Mouse (Mus musculus) thymus, adult 2 months (tissue): ENCODE measurements around the gene Slc13a2. TPM values are rescaled to one million over a fixed set of nuclear protein-coding genes. Genes with fewer than 3 reads are reported as not detected.

Source experiments
- DNase-seq: peaks from one replicate; pipeline ENCODE4 v3.0.0; 2021
- H3K27ac ChIP-seq: fragments of 200-500 bp; 2 replicates; pipeline ENCODE4 v1.5.1; 2012; ENCODE audit warnings: low read length, control low read depth; ENCODE audit not compliant: control insufficient read depth, insufficient read depth
- H3K27me3 ChIP-seq: fragments of 200-500 bp; 2 replicates; pipeline ENCODE4 v1.6.1; 2012; ENCODE audit warnings: mild to moderate bottlenecking, low read length, moderate library complexity, mixed read lengths; ENCODE audit not compliant: control insufficient read depth, insufficient read depth
- H3K36me3 ChIP-seq: fragments of 200-500 bp; 2 replicates; pipeline ENCODE4 v1.6.1; 2012; ENCODE audit warnings: mild to moderate bottlenecking, low read length, moderate library complexity; ENCODE audit not compliant: control insufficient read depth, insufficient read depth
- H3K4me1 ChIP-seq: fragments of 200-500 bp; replicated peaks from 2 replicates; pipeline ENCODE4 v1.6.1; 2012; ENCODE audit warnings: low read length; ENCODE audit not compliant: control insufficient read depth, insufficient read depth
- H3K4me3 ChIP-seq: fragments of 200-500 bp; 2 replicates; pipeline ENCODE4 v1.5.1; 2012; ENCODE audit warnings: mild to moderate bottlenecking, low read length, control low read depth, moderate library complexity; ENCODE audit not compliant: control insufficient read depth, insufficient read depth
- CTCF ChIP-seq: fragments of 200-500 bp; IDR thresholded peaks from 2 replicates; pipeline ENCODE4 v1.5.1; 2012; ENCODE audit warnings: mild to moderate bottlenecking, control low read depth, low read length, moderate library complexity, borderline replicate concordance; ENCODE audit not compliant: control insufficient read depth, poor library complexity, insufficient read depth; ENCODE audit errors: extremely low read depth
- POLR2A ChIP-seq: fragments of 200-500 bp; IDR thresholded peaks from 2 replicates; pipeline ENCODE4 v1.6.1; 2012; ENCODE audit warnings: mild to moderate bottlenecking, low read length, control low read depth, moderate library complexity; ENCODE audit not compliant: control insufficient read depth, poor library complexity, insufficient read depth; ENCODE audit errors: extremely low read depth
- WGBS: fragments of 180-500 bp; shearing (Covaris S2); methylation state at CpG from one replicate; pipeline ENCODE4 v1.1.7; 2018; 5-methylcytosine and 5-hydroxymethylcytosine counted together
- polyA plus RNA-seq: library from polyadenylated mRNA; depleted of rRNA; stranded (reverse); fragments of >200 nt; gene quantifications from 2 replicates; pipeline ENCODE4 v1.2.3, GENCODE M21; 2012

Gene Slc13a2
- polyA plus RNA-seq, 1 experiment, result 0.61 TPM

DNA sequence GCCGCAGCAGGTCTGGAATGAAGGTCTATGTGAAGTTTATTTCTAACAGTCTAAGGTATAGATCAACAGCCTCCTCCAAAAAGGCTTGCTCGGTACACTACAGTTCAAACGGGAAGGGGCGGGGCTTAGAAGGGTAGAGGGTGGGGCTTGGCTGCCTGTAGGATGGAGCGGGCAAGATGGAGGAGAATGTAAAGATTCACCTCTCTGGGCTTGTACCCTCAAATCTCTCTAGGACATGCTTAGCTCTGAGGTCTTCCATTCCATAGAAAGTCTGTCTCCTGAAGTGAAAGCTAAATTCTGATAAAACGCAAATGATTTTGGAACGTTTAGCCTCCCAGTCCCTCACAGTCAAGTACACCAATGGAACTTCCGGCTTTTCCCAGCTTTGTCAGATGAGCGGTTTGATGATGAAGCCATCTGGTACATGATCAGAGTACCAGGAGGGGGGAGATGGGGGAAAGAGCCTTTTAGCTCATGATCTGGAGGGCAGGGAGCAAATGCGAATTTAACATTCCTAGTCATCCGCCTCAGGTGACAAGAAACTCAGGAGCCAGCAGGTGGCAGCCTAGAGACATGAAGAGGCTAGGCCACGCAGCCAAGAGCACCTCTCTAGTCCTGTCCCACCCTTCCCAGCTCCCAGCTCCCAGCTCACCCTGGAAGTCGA is 61.8 kb downstream of the Slc13a2 start:
- 10% methylated on average over 13 of the region's 13 CpGs for WGBS
- Histone ChIP-seq H3K4me3 (peak overlapping the region; percentile 29), H3K36me3 (no peaks in the 10 kb centered on the region), H3K4me1 (no peaks in the 10 kb centered on the region), H3K27ac (no peak overlapping the region), H3K27me3 (no peaks in the 10 kb centered on the region)
- DNase-seq, result peak; percentile 78
- no peak for TF ChIP-seq POLR2A
- TF ChIP-seq CTCF, result peak; percentile 69; the same call in 1 of the 2 replicates

DNA sequence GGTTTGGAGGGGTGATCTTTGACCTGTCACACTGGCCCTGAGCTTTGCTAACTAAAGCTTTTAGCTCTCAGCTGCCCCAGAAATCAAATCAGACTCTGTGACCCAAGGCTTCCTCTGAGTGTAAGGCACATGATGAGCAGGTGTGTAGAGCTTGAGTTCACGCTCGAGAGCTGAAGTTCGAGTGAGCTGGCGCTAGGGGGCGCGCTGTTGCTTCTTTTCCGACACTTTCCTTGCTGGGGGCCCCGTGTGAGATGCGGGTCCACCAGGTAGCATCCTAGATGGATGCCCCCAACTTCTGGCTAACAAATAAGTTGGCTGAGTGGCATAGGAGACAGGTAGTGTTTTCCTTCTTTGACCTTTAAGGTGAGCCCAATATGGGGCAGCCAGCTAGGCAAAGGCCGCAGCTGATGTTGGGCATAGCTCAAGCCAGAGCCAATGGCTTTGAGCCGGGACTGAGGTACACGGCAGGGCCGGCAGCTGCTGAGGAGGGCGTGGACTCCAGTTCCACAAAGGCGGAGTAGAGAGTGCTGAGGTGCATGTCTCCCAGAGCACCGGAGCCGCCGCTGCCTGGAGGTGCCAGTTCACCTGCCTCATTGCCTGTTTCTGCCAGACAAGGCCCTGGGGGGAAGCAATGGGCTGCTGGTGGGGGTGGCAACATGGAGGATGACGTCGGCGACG is 63.5 kb downstream of the Slc13a2 start:
- TF ChIP-seq CTCF (peak; percentile 82), POLR2A (no peak)
- H3K27ac ChIP-seq, result no peak overlapping the region
- peak; percentile 51 for DNase-seq
- no peaks in the 10 kb centered on the region for H3K36me3 ChIP-seq
- no peaks in the 10 kb centered on the region for H3K27me3 ChIP-seq
- no peaks in the 10 kb centered on the region; the same call in 1 of the 2 replicates for H3K4me1 ChIP-seq
- WGBS, result 54% methylated on average over 22 of the region's 22 CpGs
- no peak overlapping the region for H3K4me3 ChIP-seq

DNA sequence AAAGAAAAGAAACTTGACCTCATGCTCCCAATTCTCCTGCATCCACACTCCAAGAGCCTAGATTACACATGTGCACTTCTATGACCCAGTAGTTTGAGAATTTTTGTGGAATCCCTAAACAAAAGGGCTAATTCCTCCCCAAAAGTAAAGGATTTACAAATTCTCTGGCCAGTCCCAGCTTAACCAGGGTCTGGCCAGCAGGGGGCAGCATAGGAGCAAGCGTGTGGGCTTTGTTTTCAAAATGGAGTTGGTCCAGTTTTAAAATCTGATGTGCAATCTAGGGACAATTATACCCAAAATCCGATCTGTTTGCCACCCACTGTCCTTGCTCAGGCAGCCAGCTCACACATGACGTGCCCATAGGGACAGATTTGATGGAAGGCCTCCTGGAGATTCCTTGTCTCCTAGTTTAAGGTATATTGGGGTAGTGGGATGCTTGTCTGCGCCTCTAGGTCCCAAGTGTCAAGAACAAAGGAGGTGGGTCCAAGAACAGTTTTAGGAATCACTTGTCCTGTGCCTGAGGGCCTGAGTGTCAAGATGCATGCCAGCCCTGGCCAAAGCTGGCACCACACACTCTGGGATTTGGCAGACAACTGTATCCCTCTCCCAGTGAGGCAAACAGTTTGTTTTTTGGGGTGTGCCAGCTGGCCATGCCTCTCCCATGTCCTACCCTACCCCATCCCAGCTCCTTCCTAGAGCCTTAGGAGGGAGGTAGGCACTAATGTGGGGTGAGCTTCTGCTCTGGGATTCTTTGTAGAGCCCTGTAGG is 66.4 kb downstream of the Slc13a2 start:
- Histone ChIP-seq H3K27ac (no peak overlapping the region), H3K4me3 (no peak overlapping the region), H3K36me3 (no peaks in the 10 kb centered on the region), H3K4me1 (no peaks in the 10 kb centered on the region; the same call in 1 of the 2 replicates), H3K27me3 (no peaks in the 10 kb centered on the region)
- no peak for TF ChIP-seq POLR2A
- TF ChIP-seq CTCF, result peak; percentile 48; the same call in 1 of the 2 replicates
- DNase-seq, result peak; percentile 62
- 46% methylated on average over 4 of the region's 4 CpGs for WGBS

DNA sequence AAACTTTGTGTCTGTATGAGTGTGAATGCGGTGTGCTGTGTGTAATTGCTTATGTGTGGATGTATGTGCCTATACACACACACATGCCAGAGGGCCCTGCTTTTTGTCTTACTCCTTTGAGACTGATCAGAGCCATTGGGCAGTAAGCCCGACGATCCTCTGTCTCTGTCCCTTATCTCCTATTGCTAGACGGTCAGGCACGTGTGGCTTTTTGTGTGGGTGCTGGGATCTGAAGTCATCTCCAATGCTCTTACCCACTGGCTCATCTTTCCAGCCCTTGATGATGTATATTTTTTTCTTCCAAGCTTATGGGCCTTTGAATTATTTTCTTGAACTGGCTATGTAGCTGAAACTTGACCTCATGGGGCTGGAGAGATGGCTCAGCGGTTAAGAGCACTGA is 67.1 kb downstream of the Slc13a2 start:
- Histone ChIP-seq H3K27ac (no peak overlapping the region), H3K27me3 (no peaks in the 10 kb centered on the region), H3K4me1 (no peaks in the 10 kb centered on the region; the same call in 1 of the 2 replicates), H3K36me3 (no peaks in the 10 kb centered on the region), H3K4me3 (no peak overlapping the region)
- 95% methylated on average over 6 of the region's 6 CpGs for WGBS
- DNase-seq, result no peak
- TF ChIP-seq CTCF (no peak), POLR2A (no peak)

DNA sequence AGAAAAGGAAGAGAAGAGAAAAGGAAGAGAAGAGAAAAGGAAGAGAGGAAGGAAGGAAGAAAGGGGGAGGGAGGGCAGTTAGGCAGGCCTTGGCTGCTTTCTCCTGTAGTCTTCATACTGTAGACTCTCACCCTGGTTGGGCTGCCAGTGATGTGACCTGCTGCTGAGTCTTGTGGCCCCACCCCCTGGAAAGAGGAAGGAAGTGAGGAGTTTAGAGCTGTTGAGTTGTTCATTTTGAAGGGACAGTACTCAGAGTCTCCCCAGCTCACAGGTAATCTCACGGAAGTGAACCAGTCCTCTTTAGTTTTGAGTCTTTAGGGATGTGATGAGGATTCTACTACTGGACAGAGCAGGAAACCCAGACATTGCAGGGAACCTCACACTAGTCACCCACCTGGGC is 68.9 kb downstream of the Slc13a2 start:
- TF ChIP-seq POLR2A, result no peak
- no peak for TF ChIP-seq CTCF
- WGBS, result 45% methylated on average over 1 of the region's 1 CpGs
- Histone ChIP-seq H3K27me3 (no peaks in the 10 kb centered on the region), H3K36me3 (no peaks in the 10 kb centered on the region), H3K4me3 (no peak overlapping the region), H3K27ac (no peak overlapping the region), H3K4me1 (no peaks in the 10 kb centered on the region; the same call in 1 of the 2 replicates)
- no peak for DNase-seq

DNA sequence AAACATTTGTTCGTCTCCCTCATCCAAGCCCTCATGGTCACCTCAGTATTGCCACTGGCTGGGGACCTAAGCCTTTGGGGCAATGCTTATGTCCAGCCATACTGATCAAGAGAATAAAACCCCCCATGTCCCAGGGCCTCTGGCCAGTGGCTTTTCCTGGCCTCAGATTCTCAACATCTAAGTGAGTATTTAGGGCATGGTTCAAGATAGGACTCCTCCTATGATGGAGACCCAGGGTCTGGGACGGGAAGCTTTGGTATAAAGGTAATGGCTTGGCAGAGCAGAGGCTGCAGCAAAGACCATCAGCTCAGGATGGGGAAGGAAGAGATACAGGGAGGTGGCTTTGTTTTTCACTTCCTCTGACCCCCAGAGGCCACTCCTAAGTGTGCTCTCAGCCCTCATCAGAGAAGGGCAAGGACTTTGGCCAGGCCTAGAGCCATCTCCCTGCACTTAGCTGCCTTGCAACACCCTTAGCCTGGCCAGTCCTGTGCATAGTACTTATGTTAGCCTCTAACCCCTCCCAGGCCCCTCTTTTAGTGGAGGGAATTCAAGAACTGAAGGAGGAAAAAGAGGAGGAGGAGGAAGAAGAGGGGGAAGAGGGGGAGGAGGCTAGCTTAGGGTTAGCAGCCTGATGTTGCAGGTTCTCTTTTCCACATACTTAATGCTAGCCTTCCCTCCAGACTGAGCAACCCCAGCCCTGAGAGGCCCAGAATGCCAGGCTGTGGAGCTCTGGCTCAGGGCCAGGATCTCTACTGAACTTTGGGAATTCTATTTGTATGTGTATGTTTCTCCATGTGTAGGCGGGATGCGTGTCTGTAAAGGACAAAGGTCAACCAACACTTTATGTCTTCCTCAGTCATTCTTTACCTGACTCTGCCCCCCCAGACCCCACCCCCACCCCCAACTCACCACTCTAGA is 72.3 kb downstream of the Slc13a2 start:
- no peaks in the 10 kb centered on the region for H3K27me3 ChIP-seq
- no peak overlapping the region for H3K4me3 ChIP-seq
- no peaks in the 10 kb centered on the region for H3K36me3 ChIP-seq
- H3K4me1 ChIP-seq, result peaks cover 22% of the 10 kb centered on the region
- no peak overlapping the region for H3K27ac ChIP-seq
- no peak for TF ChIP-seq POLR2A
- no peak for TF ChIP-seq CTCF
- no peak for DNase-seq
- 96% methylated on average over 4 of the region's 4 CpGs for WGBS
